Mouse (Mus musculus) kidney, adult 2 months (tissue): ENCODE results near the gene Gimap9.

Experiments
- CTCF ChIP-seq: fragments of 200-500 bp; conservative IDR thresholded peaks from 2 replicates; pipeline ENCODE4 v1.5.1; 2011; ENCODE audit warnings: low read depth, mild to moderate bottlenecking, control low read depth, low read length, moderate library complexity, mixed read lengths; ENCODE audit not compliant: insufficient read depth, insufficient read length
- POLR2A ChIP-seq: fragments of 200-500 bp; IDR thresholded peaks from one replicate; pipeline ENCODE4 v1.6.1; 2011; ENCODE audit warnings: low read depth, low read length, control low read depth

DNA sequence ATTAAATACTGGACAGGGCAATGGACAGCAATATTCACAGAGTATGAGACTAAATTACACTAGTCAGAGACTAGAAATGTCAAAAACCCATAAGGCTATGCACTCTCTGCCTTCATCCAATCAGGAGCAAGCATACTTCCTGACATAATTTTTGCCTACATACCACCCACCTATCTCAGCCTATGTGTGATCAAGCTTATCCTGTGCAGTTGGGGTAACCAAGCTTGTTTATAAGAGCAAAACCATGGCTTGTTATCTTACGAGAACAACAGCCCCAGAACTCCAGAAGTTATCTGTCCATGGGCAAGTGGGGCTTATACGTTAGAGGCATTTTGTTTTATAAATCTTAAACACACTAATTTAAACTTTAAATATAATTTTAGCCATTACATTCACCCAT is 40.8 kb upstream of the Gimap9 start:
- TF ChIP-seq CTCF (no peak), POLR2A (no peak)
